Mouse (Mus musculus) heart, embryonic 16.5 days (tissue): ENCODE data around the gene Tpx2. TPM values are rescaled to one million over a fixed set of nuclear protein-coding genes. Genes with fewer than 3 reads are reported as not detected.
A peak's percentile ranks its signal among the peaks of the same experiment; 100 is the strongest.

Experiments
- ATAC-seq: fragments of 200-750 bp; cut with Nextera tagmentation; replicated peaks from 2 replicates; pipeline ENCODE4 v1.8.0; 2017; ENCODE audit warnings: moderate number of reproducible peaks; ENCODE audit not compliant: insufficient read depth, low FRiP score; ENCODE audit errors: extremely low read depth
- H3K27ac ChIP-seq: fragments of 300-500 bp; sonication (generic); 2 replicates; pipeline ENCODE4 v1.5.1; 2014; ENCODE audit warnings: mild to moderate bottlenecking, low read length, control low read depth, moderate library complexity
- H3K27me3 ChIP-seq: fragments of 300-500 bp; sonication (generic); 2 replicates; pipeline ENCODE4 v1.6.1; 2014; ENCODE audit warnings: low read length, mixed read lengths; ENCODE audit not compliant: control insufficient read depth, insufficient read depth
- H3K36me3 ChIP-seq: fragments of 300-500 bp; sonication (generic); 2 replicates; pipeline ENCODE4 v1.6.1; 2014; ENCODE audit not compliant: control insufficient read depth, insufficient read depth
- H3K4me1 ChIP-seq: fragments of 300-500 bp; sonication (generic); 2 replicates; pipeline ENCODE4 v1.6.1; 2014; ENCODE audit warnings: low read length, mixed read lengths; ENCODE audit not compliant: control insufficient read depth, insufficient read depth
- H3K4me2 ChIP-seq: fragments of 300-500 bp; sonication (generic); 2 replicates; pipeline ENCODE4 v1.6.1; 2014; ENCODE audit warnings: low read depth, mild to moderate bottlenecking, control low read depth, low read length
- H3K4me3 ChIP-seq: fragments of 300-500 bp; sonication (generic); 2 replicates; pipeline ENCODE4 v1.5.1; 2014; ENCODE audit warnings: mild to moderate bottlenecking, control low read depth, low read length
- H3K9ac ChIP-seq: fragments of 300-500 bp; sonication (generic); 2 replicates; pipeline ENCODE4 v1.6.1; 2014; ENCODE audit warnings: low read length, control low read depth
- H3K9me3 ChIP-seq: fragments of 300-500 bp; sonication (generic); replicated peaks from 2 replicates; pipeline ENCODE4 v1.6.1; 2016; ENCODE audit warnings: low read length; ENCODE audit not compliant: control insufficient read depth
- WGBS: fragments of 180-500 bp; shearing (Covaris S2); extraction: QIAGEN DNeasy Blood & Tissue Kit; methylation state at CpG from one replicate; pipeline ENCODE4 v1.1.7; 2014; 5-methylcytosine and 5-hydroxymethylcytosine counted together
- polyA plus RNA-seq: library from polyadenylated mRNA; unstranded; fragments of >200 nt; fragmentation: Nextera tagmentation; extraction: Ambion mirVana; gene quantifications from 2 replicates; pipeline ENCODE4 v1.2.1, GENCODE M21; 2015

Gene Tpx2
- polyA plus RNA-seq, 1 experiment from 2014 or later, result 55.1 TPM

DNA sequence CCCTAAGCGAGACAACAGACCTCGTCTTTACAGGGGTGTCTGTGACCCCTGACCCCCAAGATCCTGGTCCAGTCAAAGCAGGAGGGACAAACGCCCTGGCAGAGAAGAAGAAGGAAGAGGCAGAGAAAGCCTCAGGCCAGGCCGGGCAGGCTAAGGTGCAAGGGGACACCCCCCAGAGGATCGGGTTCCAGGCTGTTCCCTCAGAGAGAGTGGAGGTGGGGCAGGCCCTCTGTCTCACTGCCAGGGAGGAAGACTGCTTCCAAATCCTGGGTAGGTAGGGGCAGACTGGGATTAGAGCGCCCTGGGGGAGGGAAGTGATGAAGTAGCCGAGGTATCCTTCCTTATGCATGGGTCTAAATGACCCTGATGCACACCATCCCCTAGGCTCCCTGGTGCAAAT is 65.7 kb downstream of the Tpx2 start:
- WGBS, result 32% methylated on average over 7 of the region's 7 CpGs
- no peak overlapping the region for H3K9ac ChIP-seq
- no peaks in the 10 kb centered on the region for H3K36me3 ChIP-seq
- no peak overlapping the region for H3K4me3 ChIP-seq
- ATAC-seq, result no peak
- H3K4me2 ChIP-seq, result no peak overlapping the region
- H3K27me3 ChIP-seq, result peaks cover 37% of the 10 kb centered on the region
- H3K27ac ChIP-seq, result no peak overlapping the region
- H3K4me1 ChIP-seq, result peaks cover 16% of the 10 kb centered on the region
- no peaks in the 10 kb centered on the region; the same call in 1 of the 2 replicates for H3K9me3 ChIP-seq

DNA sequence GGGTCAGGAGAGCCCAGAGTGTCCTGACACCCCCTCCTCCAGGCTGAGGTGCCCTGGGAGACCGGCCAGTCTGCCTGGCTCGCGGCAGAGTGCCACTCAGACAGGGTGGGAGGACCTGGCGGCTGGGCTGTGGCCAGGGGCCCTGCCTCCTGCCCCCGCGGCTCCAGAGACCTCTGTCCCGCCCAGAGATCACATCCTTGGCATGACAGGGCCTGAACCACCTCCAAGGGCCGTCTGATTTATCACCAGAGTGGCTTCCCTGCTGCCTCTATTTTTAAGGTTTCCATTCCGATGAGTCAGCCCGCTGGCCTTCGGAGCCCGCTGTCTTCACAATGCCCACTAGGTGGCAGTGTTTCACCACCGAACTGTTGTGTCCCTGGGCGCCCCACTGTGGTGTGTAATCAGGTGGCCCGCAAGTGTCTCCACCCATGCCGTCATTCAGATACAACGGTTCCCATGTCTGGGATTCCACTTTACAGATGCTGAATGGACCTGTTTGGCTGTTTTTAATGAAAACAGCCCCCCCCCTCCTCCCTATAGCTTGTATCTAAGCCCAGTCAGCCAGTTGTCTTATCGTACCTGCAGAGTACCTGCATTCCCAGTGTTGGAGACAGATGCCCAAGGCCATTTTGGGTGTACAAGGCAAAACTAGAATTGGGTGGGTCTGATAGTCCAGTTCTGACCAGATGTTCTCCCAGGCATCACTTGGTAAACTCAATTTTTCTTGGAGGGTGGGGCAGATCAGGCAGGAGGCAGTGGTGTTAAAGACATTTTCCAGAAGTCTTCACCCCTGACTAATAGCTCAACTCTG is 66.8 kb downstream of the Tpx2 start:
- Histone ChIP-seq H3K4me3 (peak overlapping the region; percentile 27; the same call in 1 of the 2 replicates), H3K27me3 (peaks cover 37% of the 10 kb centered on the region), H3K9ac (peak overlapping the region; percentile 38; the same call in 1 of the 2 replicates), H3K27ac (no peak overlapping the region), H3K4me2 (peak overlapping the region; percentile 57), H3K36me3 (no peaks in the 10 kb centered on the region), H3K4me1 (peaks cover 19% of the 10 kb centered on the region), H3K9me3 (no peaks in the 10 kb centered on the region)
- 2% methylated on average over 18 of the region's 18 CpGs for WGBS
- peak; percentile 75 for ATAC-seq

DNA sequence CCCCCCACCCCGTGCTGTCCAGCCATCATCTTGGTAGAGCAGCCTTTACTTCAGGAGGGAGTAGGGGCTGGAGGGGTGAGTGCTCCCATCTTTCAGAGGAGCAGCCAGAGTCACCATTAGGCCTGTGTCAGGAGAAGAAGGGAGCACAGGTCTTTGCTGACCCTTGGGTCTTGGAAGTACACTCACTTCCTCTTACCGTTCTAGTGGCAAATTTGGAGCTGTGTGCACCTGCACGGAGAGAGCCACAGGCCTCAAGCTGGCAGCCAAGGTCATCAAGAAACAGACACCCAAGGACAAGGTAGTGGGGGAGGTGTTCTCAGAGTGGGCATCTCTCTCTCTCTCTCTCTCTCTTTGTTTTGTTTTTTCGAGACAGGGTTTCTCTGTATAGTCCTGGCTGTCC is 67.7 kb downstream of the Tpx2 start:
- peaks cover 19% of the 10 kb centered on the region for H3K4me1 ChIP-seq
- H3K36me3 ChIP-seq, result no peaks in the 10 kb centered on the region
- no peak overlapping the region for H3K27ac ChIP-seq
- H3K4me2 ChIP-seq, result no peak overlapping the region
- no peak for ATAC-seq
- WGBS, result 64% methylated on average over 4 of the region's 4 CpGs
- no peak overlapping the region for H3K4me3 ChIP-seq
- H3K27me3 ChIP-seq, result peaks cover 35% of the 10 kb centered on the region
- H3K9ac ChIP-seq, result no peak overlapping the region
- no peaks in the 10 kb centered on the region for H3K9me3 ChIP-seq

DNA sequence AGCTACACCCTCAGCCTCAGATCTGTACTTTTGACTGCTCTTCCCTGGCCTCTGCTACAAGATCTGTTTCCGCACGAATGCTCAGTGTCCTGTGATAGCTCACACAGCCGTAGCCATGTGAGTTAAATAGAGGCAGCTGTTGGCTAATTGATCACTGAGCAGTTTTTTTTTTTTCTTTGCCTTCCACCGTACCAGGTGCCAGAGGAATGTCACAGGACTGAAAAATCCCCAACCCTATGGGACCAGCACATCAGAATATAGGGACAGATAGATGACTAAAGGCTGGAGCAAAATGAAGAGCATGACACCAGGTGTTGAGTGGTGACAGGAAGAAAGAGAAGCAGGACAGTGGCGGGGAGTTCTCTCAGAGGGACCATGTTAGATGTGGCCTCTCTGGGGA is 68.3 kb downstream of the Tpx2 start:
- no peak for ATAC-seq
- Histone ChIP-seq H3K9me3 (no peaks in the 10 kb centered on the region), H3K36me3 (no peaks in the 10 kb centered on the region), H3K9ac (no peak overlapping the region), H3K27me3 (peaks cover 28% of the 10 kb centered on the region), H3K4me2 (no peak overlapping the region), H3K4me3 (no peak overlapping the region), H3K27ac (no peak overlapping the region), H3K4me1 (peaks cover 19% of the 10 kb centered on the region)
- 55% methylated on average over 5 of the region's 5 CpGs for WGBS

DNA sequence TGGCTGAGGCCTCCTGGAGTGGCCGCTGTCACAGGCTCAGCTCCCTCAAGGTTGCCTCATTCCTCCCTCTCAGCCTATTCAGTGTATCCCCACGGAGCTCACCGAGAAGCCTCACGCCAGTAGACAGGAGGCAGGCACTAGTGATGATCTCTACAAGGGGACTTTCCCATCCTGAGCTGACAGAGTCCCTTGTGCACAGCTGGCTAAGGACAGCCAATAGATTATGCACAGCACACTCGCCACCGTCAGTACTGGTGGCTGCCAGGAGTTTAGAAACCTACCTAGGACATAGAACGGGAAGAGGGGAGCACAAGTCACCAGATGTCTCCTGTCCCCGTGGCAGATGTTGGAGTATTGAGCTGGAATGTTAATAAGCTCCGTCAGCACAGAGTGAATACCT is 69.9 kb downstream of the Tpx2 start:
- Histone ChIP-seq H3K4me1 (peaks cover 16% of the 10 kb centered on the region), H3K4me2 (no peak overlapping the region), H3K4me3 (no peak overlapping the region), H3K27me3 (peaks cover 15% of the 10 kb centered on the region), H3K36me3 (no peaks in the 10 kb centered on the region), H3K9ac (no peak overlapping the region), H3K9me3 (no peaks in the 10 kb centered on the region), H3K27ac (no peak overlapping the region)
- no peak for ATAC-seq
- 45% methylated on average over 9 of the region's 9 CpGs for WGBS

DNA sequence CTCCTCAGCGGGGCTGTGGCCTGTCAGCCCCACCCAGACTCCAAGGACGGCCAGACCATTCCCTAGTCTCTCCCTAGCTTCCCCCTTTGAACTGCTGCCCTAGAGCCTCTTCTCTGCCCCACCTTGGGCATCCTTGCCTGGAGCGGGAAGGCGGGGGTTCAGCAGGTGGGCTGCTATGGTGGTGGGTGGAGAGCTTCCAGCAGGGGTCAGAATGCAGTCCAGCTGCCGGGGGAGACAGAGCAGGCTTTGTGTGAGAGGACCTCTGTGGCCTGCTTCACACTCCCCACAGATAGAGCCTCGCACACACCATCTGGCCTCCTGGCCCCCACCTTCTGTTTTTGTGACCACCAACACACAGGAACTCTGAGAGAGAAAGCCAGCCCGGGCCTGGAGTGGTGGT is 74.6 kb downstream of the Tpx2 start:
- no peak for ATAC-seq
- Histone ChIP-seq H3K4me1 (peaks cover 16% of the 10 kb centered on the region), H3K36me3 (no peaks in the 10 kb centered on the region), H3K4me2 (no peak overlapping the region), H3K9ac (no peak overlapping the region), H3K27me3 (peaks cover 1% of the 10 kb centered on the region; the same call in 1 of the 2 replicates), H3K9me3 (no peaks in the 10 kb centered on the region), H3K4me3 (no peak overlapping the region), H3K27ac (no peak overlapping the region)
- WGBS, result 36% methylated on average over 7 of the region's 7 CpGs

DNA sequence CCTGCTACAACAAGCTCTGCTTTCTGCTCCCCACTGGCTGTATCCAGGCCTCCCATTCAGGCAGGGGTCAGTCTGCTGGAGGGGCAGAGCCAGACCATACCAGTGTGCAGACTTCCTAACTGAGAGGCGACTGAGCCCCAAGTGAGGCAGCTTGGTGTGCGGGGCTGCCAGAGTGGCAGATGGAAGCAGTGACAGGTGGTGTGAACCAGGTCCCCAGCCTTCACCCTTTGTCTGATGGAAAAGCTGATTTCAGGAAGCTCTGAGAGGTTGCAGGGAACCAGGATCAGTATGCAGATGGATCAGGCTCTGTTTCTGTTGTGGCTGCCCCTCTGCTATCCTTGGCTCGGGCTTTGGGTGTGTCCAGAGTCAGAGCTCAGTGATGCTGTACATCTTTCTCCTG is 75.9 kb downstream of the Tpx2 start:
- H3K27me3 ChIP-seq, result no peaks in the 10 kb centered on the region
- no peaks in the 10 kb centered on the region for H3K9me3 ChIP-seq
- no peak for ATAC-seq
- H3K4me2 ChIP-seq, result no peak overlapping the region
- no peak overlapping the region for H3K4me3 ChIP-seq
- H3K4me1 ChIP-seq, result peaks cover 9% of the 10 kb centered on the region
- 75% methylated on average over 3 of the region's 3 CpGs for WGBS
- no peaks in the 10 kb centered on the region for H3K36me3 ChIP-seq
- H3K27ac ChIP-seq, result no peak overlapping the region
- no peak overlapping the region for H3K9ac ChIP-seq

DNA sequence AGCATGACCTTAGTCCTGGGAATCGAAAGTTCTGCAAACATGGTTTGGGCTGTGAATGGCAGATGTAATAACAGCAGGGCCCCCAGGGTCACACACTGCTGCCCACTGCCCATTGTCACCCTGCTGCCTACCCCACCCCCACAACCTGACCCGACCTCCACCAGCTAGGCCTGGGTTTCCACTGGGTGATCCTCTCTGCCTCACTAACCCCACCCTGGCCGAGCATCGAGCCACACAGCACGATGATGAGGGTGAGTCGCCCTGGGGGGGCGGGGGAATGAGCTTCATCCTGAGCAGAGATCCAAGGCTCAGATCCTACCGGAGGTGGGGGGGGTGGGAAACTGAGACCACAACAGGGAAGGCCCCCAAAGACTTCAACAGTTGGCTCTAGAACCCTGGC is 76.4 kb downstream of the Tpx2 start:
- Histone ChIP-seq H3K9me3 (no peaks in the 10 kb centered on the region), H3K4me3 (no peak overlapping the region), H3K36me3 (no peaks in the 10 kb centered on the region), H3K4me2 (no peak overlapping the region), H3K9ac (no peak overlapping the region), H3K27me3 (no peaks in the 10 kb centered on the region), H3K27ac (no peak overlapping the region), H3K4me1 (peaks cover 11% of the 10 kb centered on the region)
- no peak for ATAC-seq
- WGBS, result 61% methylated on average over 8 of the region's 8 CpGs

DNA sequence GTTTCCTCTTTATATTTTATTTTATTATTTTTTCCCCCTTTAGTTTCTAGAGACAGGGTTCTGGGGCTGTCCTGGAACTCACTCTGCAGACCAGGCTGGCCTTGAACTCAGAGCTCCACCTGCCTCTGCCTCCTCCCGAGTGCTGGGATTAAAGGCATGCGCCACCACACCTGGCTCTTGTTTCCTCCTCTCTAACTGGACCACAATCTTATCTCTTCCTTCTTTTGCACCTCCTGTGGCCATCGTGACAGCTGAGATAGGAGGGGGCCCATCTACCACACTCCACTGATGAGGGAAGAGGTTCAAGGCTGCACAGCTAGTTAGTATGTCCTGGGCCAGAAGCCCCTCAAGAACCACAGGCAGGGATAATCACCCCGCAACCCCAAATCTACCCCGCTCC is 76.8 kb downstream of the Tpx2 start:
- H3K4me1 ChIP-seq, result peaks cover 11% of the 10 kb centered on the region
- no peak for ATAC-seq
- H3K4me3 ChIP-seq, result no peak overlapping the region
- no peaks in the 10 kb centered on the region for H3K36me3 ChIP-seq
- H3K9me3 ChIP-seq, result no peaks in the 10 kb centered on the region
- peak overlapping the region; percentile 82 for H3K27ac ChIP-seq
- WGBS, result 60% methylated on average over 5 of the region's 5 CpGs
- H3K4me2 ChIP-seq, result no peak overlapping the region
- H3K27me3 ChIP-seq, result no peaks in the 10 kb centered on the region
- H3K9ac ChIP-seq, result no peak overlapping the region
